Mouse (Mus musculus) layer of hippocampus, adult 9-11 months (tissue): ENCODE measurements at regions not wholly inside any gene's neighbourhood (a gene's known extent, or its start where the extent isn't known, plus 50 kb on each side); places are given as distances from the start of the nearest gene placed in this dataset.
A peak's percentile ranks its signal among the peaks of the same experiment; 100 is the strongest.

Experiments used
- DNase-seq: peaks from one replicate; pipeline ENCODE4 v3.0.0; 2022

DNA sequence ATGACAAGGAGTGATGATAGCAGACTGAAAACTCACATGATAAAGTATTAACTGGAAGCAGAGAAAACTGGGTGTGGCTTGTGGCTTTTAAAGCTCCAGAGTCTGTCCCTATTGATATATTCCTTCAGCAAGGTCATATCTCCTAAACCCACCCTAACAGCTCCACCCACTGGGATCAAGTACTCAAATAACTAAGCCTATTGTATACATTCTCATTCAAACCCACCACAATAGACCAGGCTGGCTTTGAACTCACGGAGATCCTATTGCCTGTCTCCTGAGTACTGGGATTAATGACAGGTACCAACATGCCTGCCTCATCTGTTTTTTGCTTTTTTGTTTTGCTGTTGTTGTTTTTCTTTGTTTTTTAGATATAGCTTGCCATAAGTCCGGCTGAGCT lies 484.3 kb upstream of the Zfp462 start:
- DNase-seq, result no peak

DNA sequence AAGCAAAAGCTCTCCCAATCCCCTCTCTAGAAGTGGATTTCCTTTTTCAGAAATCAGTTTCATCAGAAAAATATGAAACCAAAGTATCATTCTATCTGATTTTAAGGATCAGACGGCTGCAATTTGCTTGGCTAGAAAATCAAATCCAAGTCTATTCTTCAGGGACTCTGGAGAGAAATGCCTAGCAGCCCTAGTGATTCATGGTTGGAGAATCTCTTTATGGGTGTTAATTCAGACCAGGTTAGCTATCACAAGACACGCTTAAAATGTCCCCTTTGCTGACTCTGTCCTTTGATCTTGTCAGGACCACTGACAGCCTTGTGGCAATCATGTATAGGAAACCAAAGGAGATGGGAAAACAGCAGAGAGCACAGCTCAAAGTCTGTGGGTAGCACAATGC lies 475.7 kb upstream of the Zfp462 start:
- DNase-seq, result no peak

DNA sequence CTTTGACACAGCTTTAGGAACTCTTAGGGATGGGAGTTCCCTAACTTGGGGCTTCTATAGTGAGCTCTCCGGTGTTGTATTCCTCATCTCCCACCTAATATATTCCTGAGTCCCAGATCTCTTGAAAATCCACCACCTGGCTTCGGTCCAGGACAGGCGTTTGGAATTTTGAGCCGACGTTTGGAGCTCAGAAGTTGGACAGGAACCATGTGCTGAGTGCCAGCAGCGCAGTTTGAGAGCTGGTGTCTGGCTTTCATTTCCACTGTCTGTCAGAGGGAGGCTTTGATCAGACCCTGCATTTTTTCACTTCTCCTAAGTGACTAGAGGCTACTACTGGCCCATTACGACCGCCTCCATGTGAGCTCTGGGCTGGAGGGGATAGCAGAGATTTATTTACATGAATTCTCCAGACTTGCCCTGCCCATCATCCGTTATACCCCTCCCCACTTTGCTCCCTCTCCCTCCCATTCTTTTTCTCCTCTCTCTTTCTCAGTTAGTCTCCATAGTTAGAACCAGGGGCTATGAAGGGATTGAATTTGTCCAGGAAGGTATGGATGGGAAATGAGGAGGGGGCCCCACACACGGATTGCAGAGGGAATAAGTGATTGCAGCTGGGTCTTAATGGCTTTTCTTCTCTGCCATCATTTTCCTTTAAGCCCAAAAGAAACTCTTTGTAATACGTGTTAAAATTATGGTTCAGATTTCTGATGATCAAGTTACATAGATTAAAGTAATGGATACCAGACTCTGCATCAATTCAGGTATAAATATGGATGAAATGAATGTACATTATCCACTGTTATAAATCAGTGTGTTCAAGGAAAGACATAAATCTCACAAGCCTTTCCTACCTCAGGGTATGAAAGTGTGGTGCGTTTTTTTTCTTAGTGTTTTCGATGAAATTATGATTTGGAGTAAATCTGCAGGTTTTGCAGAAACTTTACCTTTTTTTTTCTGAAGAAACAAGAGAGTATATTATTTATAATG lies 474.5 kb upstream of the Zfp462 start:
- peak; percentile 63 for DNase-seq

DNA sequence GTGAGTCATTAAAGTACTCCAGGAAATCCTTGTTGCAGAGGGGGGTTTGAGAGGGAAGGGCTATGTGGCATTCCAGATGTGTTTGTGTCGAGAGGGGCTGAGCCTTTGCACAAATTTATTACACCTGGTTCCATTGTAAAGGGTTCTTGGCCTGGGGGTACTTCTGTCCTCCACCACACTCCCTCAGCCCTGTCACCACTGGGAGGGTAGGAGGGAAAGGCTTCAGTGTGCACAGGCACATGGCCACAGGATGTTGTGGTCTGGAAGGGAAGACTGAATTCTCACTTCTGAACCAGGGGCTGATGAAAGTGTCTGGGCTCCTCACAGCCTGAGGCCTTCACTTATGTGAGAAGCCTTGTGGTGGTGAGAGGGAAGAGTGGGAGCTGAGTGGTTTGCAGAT lies 473.8 kb upstream of the Zfp462 start:
- peak; percentile 31 for DNase-seq

DNA sequence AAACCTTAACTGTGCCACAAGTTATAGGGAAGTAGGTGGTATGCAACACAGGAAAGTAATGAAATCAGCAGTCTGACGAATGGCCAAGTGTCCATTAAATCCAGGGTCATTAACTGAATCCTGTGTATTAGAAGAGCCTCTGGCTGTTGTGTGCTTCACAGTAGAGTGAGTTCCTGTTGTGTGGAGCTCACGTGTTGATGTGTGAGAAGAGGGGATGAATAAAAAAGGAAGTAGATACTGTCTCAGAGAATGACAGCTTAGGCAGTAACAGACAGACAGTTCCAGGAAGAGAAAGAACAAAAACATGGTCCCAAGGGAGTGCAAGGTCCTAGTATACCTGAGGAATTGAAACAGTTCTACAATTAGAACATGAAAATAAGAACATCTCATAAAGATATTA lies 463.1 kb upstream of the Zfp462 start:
- DNase-seq, result no peak

DNA sequence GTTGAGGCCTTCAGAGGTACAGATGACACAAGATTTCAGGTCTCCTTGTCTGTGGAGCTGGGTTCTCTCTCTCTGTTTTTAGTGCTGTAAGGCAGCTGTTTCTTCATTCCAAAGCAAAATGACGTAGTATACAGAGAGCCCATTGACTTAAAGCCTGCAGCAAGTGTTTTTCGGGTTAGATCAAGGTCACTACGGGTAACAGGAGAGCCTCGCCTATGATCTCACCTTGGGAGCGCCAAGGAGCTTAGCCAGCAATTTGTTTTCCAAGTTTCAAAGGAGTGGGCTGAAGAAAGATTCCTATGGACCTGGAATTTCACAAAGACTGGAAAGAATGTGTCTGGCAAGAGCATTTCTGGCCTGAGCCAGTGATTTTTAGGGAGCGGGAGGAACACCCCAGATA lies 451.8 kb upstream of the Zfp462 start:
- DNase-seq, result no peak

DNA sequence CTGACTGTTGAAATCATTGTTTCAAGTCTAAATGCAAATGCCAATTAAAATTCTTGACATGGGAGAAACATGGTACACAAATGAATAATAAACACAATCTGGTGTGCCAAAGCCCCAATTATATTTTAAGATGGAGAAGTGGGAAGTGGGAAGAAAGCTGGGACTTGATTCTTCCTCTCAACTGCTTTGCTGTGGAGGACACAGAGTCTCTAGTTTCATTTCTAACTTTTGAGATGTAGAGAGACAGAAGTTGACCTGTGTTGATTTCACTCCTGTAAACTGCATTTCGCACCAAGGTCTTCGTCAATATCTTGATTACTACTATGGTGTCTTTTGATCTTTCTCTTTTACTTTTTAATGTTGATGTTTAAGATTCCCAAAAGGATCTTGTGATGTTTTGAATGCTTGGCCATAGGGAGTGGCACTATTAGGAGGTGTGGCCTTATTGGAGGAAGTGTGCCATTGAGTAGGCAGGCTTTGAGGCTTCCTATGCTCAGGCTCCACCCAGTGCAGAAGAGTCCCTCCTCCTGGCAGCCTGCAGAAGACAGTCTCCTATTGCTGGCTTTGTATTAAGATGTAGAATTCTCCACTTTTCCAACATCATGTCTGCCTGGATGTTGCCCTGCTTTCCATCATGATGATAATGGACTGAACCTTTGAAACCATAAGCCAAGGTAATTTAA lies 447.4 kb upstream of the Zfp462 start:
- DNase-seq, result no peak

DNA sequence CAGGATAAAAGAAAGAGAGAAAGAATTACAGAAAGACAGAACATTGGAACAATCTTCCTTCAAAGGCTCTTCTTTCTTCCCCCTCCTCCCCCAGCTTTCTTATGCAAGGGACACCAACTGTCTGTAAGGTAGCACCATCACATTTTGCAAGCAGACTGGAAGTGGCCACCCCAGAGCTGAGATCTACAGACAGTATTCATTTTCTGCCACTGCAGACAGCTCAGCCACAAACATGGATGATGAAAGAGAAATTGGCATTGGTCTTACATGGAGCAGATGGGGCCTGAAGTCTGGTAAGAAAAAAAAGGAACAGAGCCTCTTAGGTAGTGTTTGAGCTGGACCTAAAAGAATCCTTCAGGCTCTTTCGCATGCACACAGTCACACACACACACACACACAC lies 428.9 kb upstream of the Zfp462 start:
- peak; percentile 13 for DNase-seq

DNA sequence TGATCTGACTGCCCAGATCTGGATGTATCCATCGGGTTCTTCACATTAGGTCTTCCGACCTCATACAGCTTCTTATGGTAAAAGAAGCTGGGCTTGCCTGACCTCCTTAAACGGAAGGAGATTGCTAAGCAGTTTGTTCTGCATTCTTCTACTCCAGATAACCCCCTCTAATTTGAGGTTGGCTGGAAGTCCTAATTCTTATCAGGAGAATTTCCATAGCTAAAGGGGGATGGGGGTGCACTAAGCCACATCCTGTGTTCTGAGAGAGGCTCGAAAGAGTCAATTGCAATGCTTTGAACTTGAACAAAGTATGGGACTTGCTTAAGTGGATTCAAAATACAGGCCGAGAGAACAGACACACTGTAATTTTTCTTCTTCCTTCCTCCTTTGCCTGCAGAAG lies 421.6 kb upstream of the Zfp462 start:
- no peak for DNase-seq

DNA sequence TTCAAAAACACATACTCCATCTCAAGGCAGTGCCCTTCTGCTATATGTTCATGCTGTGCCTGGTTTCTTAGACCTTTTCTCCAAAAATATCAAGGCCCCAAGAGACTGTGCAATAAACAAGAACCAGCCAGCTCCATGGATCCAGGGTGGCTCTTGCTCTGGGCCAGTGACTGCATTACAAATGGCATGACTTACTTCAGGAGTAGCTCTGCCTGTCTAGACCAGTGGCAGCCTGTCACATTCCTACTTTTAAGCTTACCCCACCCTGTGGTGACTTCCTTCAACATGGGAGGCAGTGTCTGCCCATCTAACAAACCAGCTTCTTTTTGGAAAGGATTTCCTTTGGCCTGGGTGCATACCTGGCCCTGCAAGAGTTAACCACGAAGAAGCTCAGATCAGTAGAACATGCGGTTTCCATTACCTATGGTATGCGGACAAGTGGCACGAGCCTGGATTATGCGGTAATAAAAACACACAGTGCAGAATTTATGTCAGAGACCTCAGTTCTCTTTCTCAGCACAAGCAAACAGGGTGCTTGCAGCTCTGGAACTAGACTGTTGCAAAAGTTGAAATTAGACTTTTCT lies 418.8 kb upstream of the Zfp462 start:
- DNase-seq, result no peak

DNA sequence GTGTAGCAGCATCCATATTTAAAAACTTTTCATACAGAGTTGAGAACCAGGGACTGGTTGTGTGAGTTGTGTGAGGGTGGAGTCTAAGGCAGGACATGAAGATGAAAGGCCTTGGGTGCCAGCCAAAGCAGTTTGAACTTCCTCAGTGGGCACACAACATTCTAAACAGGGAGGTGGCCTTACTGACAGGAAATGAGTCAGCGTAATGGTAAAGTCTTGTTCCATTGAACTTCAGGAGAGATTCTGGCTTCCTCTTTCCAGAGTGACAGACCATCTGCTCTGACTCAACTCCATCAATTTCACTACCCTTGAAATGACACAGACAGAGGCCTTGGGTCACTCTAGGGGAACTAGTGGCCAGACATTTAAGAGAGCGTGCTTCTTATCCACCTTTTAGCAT lies 417.2 kb upstream of the Zfp462 start:
- peak; percentile 86 for DNase-seq

DNA sequence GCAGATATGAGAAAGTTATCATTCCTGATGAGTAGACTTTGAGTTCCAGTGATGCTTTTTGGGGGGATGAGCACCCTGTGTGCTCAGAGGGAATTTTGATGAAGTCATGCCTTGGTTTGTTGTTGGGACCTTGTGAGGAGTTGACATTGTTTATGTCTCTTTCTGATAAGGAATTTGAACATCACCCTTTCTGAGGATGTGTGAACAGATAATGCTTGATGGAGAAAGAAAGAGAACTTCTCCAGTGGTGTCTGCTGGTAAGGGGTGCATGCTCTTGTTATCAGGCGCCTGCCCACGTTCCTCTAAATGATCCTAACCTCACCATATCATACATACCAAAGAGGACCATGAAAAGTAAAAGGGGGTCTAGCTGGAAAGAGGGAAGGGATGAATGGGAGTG lies 413.1 kb upstream of the Zfp462 start:
- DNase-seq, result no peak

DNA sequence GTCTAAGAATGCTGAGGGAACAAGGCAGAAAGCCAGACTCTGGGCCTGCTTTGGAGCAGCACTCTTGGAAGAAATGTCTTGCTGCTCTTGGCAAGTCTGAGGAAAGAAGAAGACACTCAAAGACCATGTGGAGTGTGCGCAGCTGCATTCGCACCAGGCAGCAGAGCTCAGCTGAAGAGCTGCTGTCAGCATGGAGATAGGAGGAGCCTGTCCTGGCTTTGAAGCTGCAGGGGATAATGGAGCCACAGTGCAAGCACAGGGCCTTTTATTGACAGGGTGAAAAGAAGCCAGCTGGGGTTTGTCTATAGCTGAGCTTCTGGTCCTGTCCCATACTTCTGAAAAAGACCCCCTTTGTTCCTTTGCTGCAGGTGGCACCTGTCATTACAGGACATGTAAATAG lies 411.0 kb upstream of the Zfp462 start:
- DNase-seq, result peak; percentile 68

DNA sequence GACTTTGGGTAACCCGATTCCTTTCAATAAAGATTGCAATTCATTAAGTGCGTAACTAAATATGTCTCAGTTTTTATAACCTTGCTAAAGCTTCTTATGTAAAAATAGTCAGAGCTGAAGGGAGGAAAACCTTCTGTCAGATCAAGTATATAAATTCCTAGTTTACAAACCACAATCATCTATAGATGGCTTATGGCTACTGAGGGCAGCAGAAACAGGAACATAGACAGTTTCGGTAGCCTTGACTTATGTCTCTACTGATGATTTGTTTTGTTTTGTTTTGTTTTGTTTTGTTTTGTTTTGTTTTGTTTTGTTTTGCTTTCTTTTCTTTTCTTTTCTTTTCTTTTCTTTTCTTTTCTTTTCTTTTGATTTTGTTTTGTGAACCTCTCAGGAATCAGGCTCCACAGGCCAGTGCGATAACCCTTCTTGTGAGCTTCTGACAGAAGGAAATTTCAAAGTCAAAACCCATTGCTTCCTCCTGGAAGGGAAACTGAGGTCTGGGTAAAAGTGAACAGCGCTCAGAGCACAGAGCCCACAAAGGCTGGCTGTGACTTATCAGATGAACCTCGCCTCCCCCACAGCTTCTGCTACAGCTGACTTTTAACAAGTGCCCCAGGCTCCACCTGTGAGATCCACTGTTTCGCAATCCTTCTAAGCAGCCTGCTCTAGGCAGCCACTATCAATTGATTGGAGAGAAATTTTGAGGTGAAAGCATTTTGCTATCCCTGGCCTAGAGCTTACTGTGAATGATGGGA lies 391.8 kb upstream of the Zfp462 start:
- no peak for DNase-seq

DNA sequence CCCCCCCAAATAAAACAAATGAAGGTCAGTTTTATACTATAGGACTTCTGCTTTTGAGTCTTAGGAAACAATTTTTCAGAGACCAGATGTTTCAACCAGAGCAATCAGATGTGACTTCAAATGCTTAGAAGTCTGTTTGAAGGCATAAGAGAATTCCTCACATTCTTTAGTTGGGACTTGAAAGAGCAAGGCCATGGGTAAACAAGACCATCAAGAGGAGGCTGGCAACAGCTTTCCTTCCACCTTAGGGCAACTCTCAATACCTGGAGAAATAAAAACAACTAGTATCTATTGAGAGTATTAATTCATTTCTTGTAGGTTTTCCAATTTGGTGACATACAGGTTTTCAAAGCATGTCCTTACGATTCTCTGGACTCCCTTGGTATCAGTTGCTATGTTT lies 381.8 kb upstream of the Zfp462 start:
- DNase-seq, result no peak

DNA sequence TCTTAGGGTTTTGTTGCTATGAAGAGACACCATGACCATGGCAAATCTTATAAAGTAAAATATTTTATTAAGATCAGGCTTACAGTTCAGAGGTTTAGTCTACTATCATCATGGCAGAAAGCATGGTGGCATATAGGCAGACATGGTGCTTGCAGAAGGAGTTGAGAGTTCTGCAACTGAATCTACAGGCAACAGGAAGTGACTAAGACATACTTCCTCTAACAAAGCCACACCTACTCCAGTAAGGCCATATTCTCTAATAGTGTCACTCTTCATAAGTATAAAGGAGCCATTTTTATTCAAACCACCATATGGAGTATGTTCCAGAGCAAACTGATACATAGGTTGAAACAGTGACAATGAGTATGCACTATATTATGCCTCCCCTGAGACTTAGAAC lies 371.7 kb upstream of the Zfp462 start:
- no peak for DNase-seq

DNA sequence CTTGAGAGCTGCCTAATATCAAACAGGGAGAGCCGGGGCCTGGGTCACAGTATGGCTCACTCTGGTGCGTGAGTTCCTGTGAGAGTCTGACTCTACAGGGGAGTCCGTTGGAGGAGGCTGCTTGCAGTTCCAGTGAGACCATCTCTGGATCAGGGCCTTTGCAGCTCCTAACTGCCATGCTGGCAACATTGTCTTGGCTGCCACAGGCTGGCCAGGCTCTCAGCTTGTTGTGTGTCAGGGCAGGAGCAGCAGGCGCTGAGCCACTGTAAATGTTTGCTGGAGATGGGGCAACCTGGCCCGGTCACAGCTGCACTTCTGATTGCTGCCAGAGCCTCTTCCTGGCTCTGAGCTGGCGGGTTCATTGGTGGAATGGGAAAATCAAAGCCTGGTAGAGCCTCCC lies 357.7 kb upstream of the Zfp462 start:
- peak; percentile 4 for DNase-seq

DNA sequence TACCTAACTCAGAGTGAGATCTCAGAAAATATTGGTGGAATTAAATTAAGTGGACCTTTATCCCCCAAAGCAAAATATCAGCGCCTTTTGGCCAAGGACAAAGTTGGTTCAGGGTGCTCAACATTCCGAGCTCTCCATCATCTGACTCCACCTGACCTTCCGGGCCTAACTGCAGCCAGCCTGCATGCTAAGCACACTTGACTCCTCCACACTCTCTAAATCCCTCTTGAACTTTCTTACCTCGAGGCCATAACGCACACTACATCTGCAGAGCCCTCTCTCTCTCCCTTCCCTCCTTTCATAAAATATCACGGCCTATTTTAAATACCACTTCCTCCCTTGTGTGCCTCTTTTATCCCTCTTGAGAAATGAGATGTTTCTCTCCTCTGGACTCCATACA lies 356.1 kb upstream of the Zfp462 start:
- DNase-seq, result no peak

DNA sequence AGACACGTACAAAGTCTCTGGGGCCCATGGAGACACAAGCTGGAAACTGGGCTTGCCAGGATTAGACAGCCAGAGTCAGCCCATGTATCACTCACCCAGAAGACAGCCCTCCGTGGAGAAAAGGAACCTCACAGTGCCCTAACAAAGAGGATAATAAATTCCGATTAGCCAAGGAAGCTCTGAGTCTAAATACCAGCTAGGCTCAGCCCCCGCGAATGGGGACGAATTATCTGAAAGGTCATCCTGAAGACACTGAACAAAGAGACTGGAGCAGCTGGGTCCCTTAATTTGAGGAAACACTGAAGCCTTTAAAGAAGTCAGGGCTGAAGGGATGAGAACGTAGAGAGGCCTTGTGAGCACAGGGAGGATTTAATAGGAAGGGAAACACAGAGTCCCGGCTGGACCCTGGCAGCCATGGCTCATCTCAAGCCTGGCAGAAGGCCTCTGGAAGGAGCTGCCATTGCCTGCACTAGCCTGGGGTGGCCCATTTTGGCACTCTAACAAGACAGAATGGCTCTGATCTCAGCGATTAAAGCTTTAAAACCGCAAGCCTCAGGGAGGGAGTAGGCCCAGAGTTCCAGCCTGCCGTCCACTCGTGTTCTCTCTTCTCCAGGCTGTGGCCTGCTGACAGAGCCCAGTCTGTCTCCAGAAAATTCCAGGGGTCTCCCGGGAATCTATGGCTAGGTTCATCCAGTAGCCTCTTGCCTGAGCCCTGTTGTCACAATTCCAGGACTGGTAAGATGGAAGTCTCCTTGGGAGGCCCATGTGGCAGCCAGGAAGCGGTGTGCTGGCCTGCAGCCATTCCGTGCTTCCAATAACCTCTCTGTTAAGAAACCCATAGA lies 343.0 kb upstream of the Zfp462 start:
- peak; percentile 19 for DNase-seq

DNA sequence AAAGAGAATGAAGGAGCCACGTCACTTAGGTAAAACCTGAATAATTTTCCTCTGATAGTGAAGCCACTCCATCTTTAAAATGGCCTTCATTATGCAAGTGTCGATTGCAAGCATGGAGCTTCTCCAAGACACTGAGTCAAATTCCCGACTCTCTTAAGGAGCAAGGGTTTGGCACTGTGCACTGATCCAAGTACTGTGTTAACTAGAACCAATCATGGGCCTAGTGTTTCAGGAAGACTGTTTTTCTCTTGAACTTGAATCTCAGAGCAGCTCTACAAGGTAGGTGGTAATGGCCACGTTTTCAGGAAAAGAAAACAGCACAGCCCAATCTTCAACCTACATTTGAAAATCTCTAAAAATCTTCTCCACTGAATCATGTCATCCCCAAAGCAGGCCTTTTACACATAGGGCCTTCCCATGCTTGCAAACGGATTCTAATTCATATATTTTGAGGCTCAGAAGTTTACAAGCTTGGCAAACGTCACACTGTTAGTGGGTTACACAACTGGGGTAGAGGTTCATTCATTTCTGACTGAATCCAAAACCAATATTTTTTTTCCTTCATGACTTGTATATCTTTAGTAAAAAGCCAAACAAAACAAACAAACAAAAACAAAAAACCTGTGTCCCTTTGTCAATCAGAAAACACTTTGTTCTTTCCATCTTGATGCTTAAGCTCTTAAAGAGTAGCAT lies 342.2 kb upstream of the Zfp462 start:
- no peak for DNase-seq

DNA sequence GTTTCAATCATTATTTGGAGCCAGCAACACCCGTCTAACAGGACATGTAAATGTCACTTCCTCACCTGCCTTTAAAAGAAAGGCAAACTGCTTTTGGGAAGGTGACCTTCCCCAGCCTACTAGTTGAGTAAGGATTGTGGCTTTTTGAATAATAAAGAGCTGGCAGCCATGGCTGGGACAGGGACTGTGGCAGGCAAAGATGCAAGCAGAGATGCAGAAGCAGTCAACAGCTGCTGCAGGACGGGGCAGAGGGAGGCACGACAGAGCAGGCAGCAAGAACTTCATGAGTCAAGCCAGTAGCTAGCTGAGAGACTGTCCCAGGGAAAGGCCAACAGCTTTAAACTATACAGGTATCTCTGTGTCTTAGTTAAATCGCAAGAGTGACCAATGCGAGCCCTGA lies 334.7 kb upstream of the Zfp462 start:
- no peak for DNase-seq
